Mouse (Mus musculus): ENCODE results near the gene Hoxd10.

Hoxd10 gene

GRCm38 (mm10) chr2:74679980-74680379, 11.7 kb upstream of the Hoxd10 start:
- in situ Hi-C loops (cut with MboI) = no loop called here

- in situ Hi-C loops (cut with MboI) = no loop called here
Measured at GRCm38 (mm10) chr2:74680561-74681398, 10.9 kb upstream of the Hoxd10 start.

- in situ Hi-C loops (cut with MboI) = no loop called here
Measured at GRCm38 (mm10) chr2:74681594-74682531, 9.9 kb upstream of the Hoxd10 start.

GRCm38 (mm10) chr2:74682796-74683195, 8.9 kb upstream of the Hoxd10 start:
- in situ Hi-C loops (cut with MboI) = no loop called here

- in situ Hi-C loops (cut with MboI) = no loop called here
Measured at GRCm38 (mm10) chr2:74683471-74683951, 8.2 kb upstream of the Hoxd10 start.

- in situ Hi-C loops (cut with MboI) = no loop called here
Measured at GRCm38 (mm10) chr2:74684106-74684505, 7.6 kb upstream of the Hoxd10 start.

GRCm38 (mm10) chr2:74685059-74685603, 6.6 kb upstream of the Hoxd10 start:
- in situ Hi-C loops (cut with MboI) = no loop called here

GRCm38 (mm10) chr2:74686301-74686987, 5.3 kb upstream of the Hoxd10 start:
- in situ Hi-C loops (cut with MboI) = no loop called here

GRCm38 (mm10) chr2:74686988-74687697, 4.6 kb upstream of the Hoxd10 start:
- in situ Hi-C loops (cut with MboI) = no loop called here

- in situ Hi-C loops (cut with MboI) = no loop called here
Measured at GRCm38 (mm10) chr2:74687698-74688555, 3.8 kb upstream of the Hoxd10 start.

- in situ Hi-C loops (cut with MboI) = no loop called here
Measured at GRCm38 (mm10) chr2:74688795-74689573, 2.7 kb upstream of the Hoxd10 start.

- in situ Hi-C loops (cut with MboI) = no loop called here
Measured at GRCm38 (mm10) chr2:74689574-74690337, 2.0 kb upstream of the Hoxd10 start.

GRCm38 (mm10) chr2:74690338-74690716, 1.4 kb upstream of the Hoxd10 start:
- in situ Hi-C loops (cut with MboI) = no loop called here

- in situ Hi-C loops (cut with MboI) = no loop called here
Measured at GRCm38 (mm10) chr2:74691995-74692807, 477 bp downstream of the Hoxd10 start.

- in situ Hi-C loops (cut with MboI) = no loop called here
Measured at GRCm38 (mm10) chr2:74692808-74693431, 1.2 kb downstream of the Hoxd10 start.

- in situ Hi-C loops (cut with MboI) = no loop called here
Measured at GRCm38 (mm10) chr2:74693432-74693827, 1.7 kb downstream of the Hoxd10 start.

- in situ Hi-C loops (cut with MboI) = no loop called here
Measured at GRCm38 (mm10) chr2:74694066-74694465, 2.3 kb downstream of the Hoxd10 start.

All from mature B cell (primary cell).